Mouse (Mus musculus): ENCODE data around the gene Mogat2. TPM values are rescaled to one million over a fixed set of nuclear protein-coding genes. Genes with fewer than 3 reads are reported as not detected.

The Mogat2 gene
- total RNA-seq, 2 experiments from 2014 or later = 0.49 TPM; not detected in 1

- DNase-seq (ENCODE audit: extremely low spot score in 1 of 2, low spot score in 2 of 2) = no peak
- intact Hi-C loops (cut with DNase I) = no loop called here
Observed at GRCm38 (mm10) chr7:99208704-99209103, 29.7 kb downstream of the Mogat2 start.

GRCm38 (mm10) chr7:99206364-99206763, 32.1 kb downstream of the Mogat2 start:
- no peak for DNase-seq (ENCODE audit: extremely low spot score in 1 of 2, low spot score in 2 of 2)
- intact Hi-C loops (cut with DNase I) = no loop called here

- DNase-seq (ENCODE audit: extremely low spot score in 1 of 2, low spot score in 2 of 2) = no peak
- intact Hi-C loops (cut with DNase I) = no loop called here
Observed at GRCm38 (mm10) chr7:99202163-99202562, 36.3 kb downstream of the Mogat2 start.

- intact Hi-C loops (cut with DNase I) = no loop called here
- DNase-seq (ENCODE audit: extremely low spot score in 1 of 2, low spot score in 2 of 2) = no peak
Observed at GRCm38 (mm10) chr7:99200290-99200689, 38.1 kb downstream of the Mogat2 start.

GRCm38 (mm10) chr7:99199451-99200175, 38.8 kb downstream of the Mogat2 start:
- no peak for DNase-seq (ENCODE audit: extremely low spot score in 1 of 2, low spot score in 2 of 2)
- intact Hi-C loops (cut with DNase I) = no loop called here

GRCm38 (mm10) chr7:99198811-99199210, 39.6 kb downstream of the Mogat2 start:
- no peak for DNase-seq (ENCODE audit: extremely low spot score in 1 of 2, low spot score in 2 of 2)
- intact Hi-C loops (cut with DNase I) = no loop called here

GRCm38 (mm10) chr7:99194511-99194910, 43.9 kb downstream of the Mogat2 start:
- intact Hi-C loops (cut with DNase I) = no loop called here
- DNase-seq (ENCODE audit: extremely low spot score in 1 of 2, low spot score in 2 of 2) = no peak

- DNase-seq (ENCODE audit: extremely low spot score in 1 of 2, low spot score in 2 of 2) = no peak
- intact Hi-C loops (cut with DNase I) = no loop called here
Observed at GRCm38 (mm10) chr7:99193926-99194325, 44.5 kb downstream of the Mogat2 start.

- intact Hi-C loops (cut with DNase I) = no loop called here
- no peak for DNase-seq (ENCODE audit: extremely low spot score in 1 of 2, low spot score in 2 of 2)
Observed at GRCm38 (mm10) chr7:99191411-99191810, 47.0 kb downstream of the Mogat2 start.

GRCm38 (mm10) chr7:99189885-99190284, 48.5 kb downstream of the Mogat2 start:
- intact Hi-C loops (cut with DNase I) = no loop called here
- no peak for DNase-seq (ENCODE audit: extremely low spot score in 1 of 2, low spot score in 2 of 2)

- no peak for DNase-seq (ENCODE audit: extremely low spot score in 1 of 2, low spot score in 2 of 2)
- intact Hi-C loops (cut with DNase I) = no loop called here
Observed at GRCm38 (mm10) chr7:99188630-99189029, 49.8 kb downstream of the Mogat2 start.

GRCm38 (mm10) chr7:99187451-99187850, 51.0 kb downstream of the Mogat2 start:
- no peak for DNase-seq (ENCODE audit: extremely low spot score in 1 of 2, low spot score in 2 of 2)
- intact Hi-C loops (cut with DNase I) = no loop called here

- DNase-seq (ENCODE audit: extremely low spot score in 1 of 2, low spot score in 2 of 2) = no peak
Observed at GRCm38 (mm10) chr7:99185405-99185804, 53.0 kb downstream of the Mogat2 start.

GRCm38 (mm10) chr7:99183751-99184150, 54.7 kb downstream of the Mogat2 start:
- intact Hi-C loops (cut with DNase I) = no loop called here
- DNase-seq (ENCODE audit: extremely low spot score in 1 of 2, low spot score in 2 of 2) = no peak

More at GRCm38 (mm10) chr7:99185405-99185804, 53.0 kb downstream of the Mogat2 start:
- intact Hi-C loops (cut with DNase I) = no loop called here

- intact Hi-C loops (cut with DNase I) = no loop called here
- peak; percentile 84 to 92 for DNase-seq (ENCODE audit: extremely low spot score in 1 of 2, low spot score in 2 of 2)
Observed at GRCm38 (mm10) chr7:99182432-99183172, 55.8 kb downstream of the Mogat2 start, which contains the start of gene Dgat2. Dgat2 (minus strand) TSS chr7:99182719.

GRCm38 (mm10) chr7:99181619-99182431, 56.6 kb downstream of the Mogat2 start:
- intact Hi-C loops (cut with DNase I) = no loop called here
- no peak for DNase-seq (ENCODE audit: extremely low spot score in 1 of 2, low spot score in 2 of 2)

- intact Hi-C loops (cut with DNase I) = no loop called here
- no peak for DNase-seq (ENCODE audit: extremely low spot score in 1 of 2, low spot score in 2 of 2)
Observed at GRCm38 (mm10) chr7:99180162-99180561, 58.3 kb downstream of the Mogat2 start.

- intact Hi-C loops (cut with DNase I) = no loop called here
- DNase-seq (ENCODE audit: extremely low spot score in 1 of 2, low spot score in 2 of 2) = no peak
Observed at GRCm38 (mm10) chr7:99179271-99179670, 59.1 kb downstream of the Mogat2 start.

GRCm38 (mm10) chr7:99177386-99177785, 61.0 kb downstream of the Mogat2 start:
- DNase-seq (ENCODE audit: extremely low spot score in 1 of 2, low spot score in 2 of 2) = no peak
- intact Hi-C loops (cut with DNase I) = no loop called here

Measured in left cerebral cortex, postnatal 10 days (tissue).